Mouse (Mus musculus) kidney, embryonic 16.5 days (tissue): Measurements from ENCODE around the gene Cd2ap. TPM values are rescaled to one million over a fixed set of nuclear protein-coding genes. Genes with fewer than 3 reads are reported as not detected.

Experiments used
- ATAC-seq: fragments of 200-750 bp; cut with Nextera tagmentation; 2 replicates; pipeline ENCODE4 v1.8.0; 2017; ENCODE audit warnings: moderate TSS enrichment; ENCODE audit not compliant: low FRiP score, low TSS enrichment
- H3K27ac ChIP-seq: fragments of 300-500 bp; sonication (generic); 2 replicates; pipeline ENCODE4 v1.5.1; 2014; ENCODE audit warnings: low read length
- H3K27me3 ChIP-seq: fragments of 300-500 bp; sonication (generic); 2 replicates; pipeline ENCODE4 v1.6.1; 2014; ENCODE audit warnings: low read length, control low read depth, mixed read lengths; ENCODE audit not compliant: insufficient read depth
- H3K36me3 ChIP-seq: fragments of 300-500 bp; sonication (generic); 2 replicates; pipeline ENCODE4 v1.6.1; 2014; ENCODE audit warnings: low read length, control low read depth, mixed read lengths; ENCODE audit not compliant: insufficient read depth
- H3K4me1 ChIP-seq: fragments of 300-500 bp; sonication (generic); 2 replicates; pipeline ENCODE4 v1.6.1; 2014; ENCODE audit warnings: low read length, control low read depth, mixed read lengths; ENCODE audit not compliant: insufficient read depth
- H3K4me2 ChIP-seq: fragments of 300-500 bp; sonication (generic); replicated peaks from 2 replicates; pipeline ENCODE4 v1.6.1; 2014; ENCODE audit warnings: low read depth, low read length
- H3K4me3 ChIP-seq: fragments of 300-500 bp; sonication (generic); 2 replicates; pipeline ENCODE4 v1.5.1; 2014; ENCODE audit warnings: mild to moderate bottlenecking, low read length
- H3K9ac ChIP-seq: fragments of 300-500 bp; sonication (generic); replicated peaks from 2 replicates; pipeline ENCODE4 v1.6.1; 2014; ENCODE audit warnings: low read length
- H3K9me3 ChIP-seq: fragments of 300-500 bp; sonication (generic); 2 replicates; pipeline ENCODE4 v1.6.1; 2016; ENCODE audit warnings: low read length, control low read depth
- WGBS: fragments of 180-500 bp; shearing (Covaris S2); extraction: QIAGEN DNeasy Blood & Tissue Kit; methylation state at CpG from one replicate; pipeline ENCODE4 v1.1.7; 2014; 5-methylcytosine and 5-hydroxymethylcytosine counted together
- polyA plus RNA-seq: library from polyadenylated mRNA; unstranded; fragments of >200 nt; fragmentation: Nextera tagmentation; extraction: Ambion mirVana; gene quantifications from 2 replicates; pipeline ENCODE4 v1.2.1, GENCODE M21; 2015

Gene Cd2ap
- polyA plus RNA-seq, 1 experiment from 2014 or later = 28.8 TPM

DNA sequence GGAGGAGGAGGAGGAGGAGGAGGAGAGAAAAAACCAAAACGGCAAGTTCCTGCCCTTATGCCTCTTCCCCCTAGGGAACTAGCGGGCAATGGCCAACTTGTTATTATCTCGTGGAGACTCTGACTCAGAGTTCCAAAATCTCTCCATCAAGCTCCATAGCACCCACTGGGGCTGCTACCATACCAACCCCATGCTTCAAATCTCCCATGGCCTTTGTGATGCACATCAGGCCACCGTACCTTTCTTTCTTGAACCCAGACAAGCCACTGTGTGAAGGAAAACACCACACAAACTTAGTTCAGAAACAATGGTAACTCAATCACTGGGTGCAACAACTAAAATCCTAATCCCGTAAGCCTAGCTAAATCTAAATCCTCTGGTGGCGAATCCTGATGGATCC, 29.5 kb upstream of the Cd2ap start:
- no peak overlapping the region for H3K4me2 ChIP-seq
- H3K27me3 ChIP-seq = no peaks in the 10 kb centered on the region
- no peak for ATAC-seq
- H3K27ac ChIP-seq = no peak overlapping the region
- WGBS = 81% methylated on average over 6 of the region's 6 CpGs
- H3K9ac ChIP-seq = no peak overlapping the region
- H3K36me3 ChIP-seq = no peaks in the 10 kb centered on the region
- no peaks in the 10 kb centered on the region for H3K9me3 ChIP-seq
- no peak overlapping the region for H3K4me3 ChIP-seq
- peaks cover 16% of the 10 kb centered on the region for H3K4me1 ChIP-seq

DNA sequence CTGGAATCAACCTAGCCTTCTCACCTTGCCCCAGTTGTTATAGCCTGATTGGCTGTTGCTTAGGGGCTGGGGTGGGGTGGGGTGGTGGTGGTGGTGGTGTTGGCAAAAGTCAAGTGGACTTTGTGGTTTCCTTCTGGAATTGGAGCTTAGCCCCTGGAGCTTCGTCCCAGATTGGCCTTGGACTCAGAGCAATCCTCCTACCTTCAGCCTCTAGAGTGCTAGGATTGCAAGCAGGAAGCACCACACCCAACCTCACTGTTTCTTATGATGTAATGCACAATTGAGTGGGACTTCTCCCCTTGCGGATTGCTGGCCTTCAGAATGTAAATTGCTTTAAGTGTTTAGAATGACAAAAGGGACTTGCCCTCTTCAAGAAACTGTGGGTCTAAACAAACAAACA, 24.3 kb upstream of the Cd2ap start:
- Histone ChIP-seq H3K27ac (no peak overlapping the region), H3K4me1 (no peaks in the 10 kb centered on the region), H3K36me3 (no peaks in the 10 kb centered on the region), H3K4me2 (no peak overlapping the region), H3K9ac (no peak overlapping the region), H3K27me3 (no peaks in the 10 kb centered on the region), H3K4me3 (no peak overlapping the region), H3K9me3 (peaks cover 11% of the 10 kb centered on the region)
- no peak for ATAC-seq
- 69% methylated on average over 2 of the region's 2 CpGs for WGBS

DNA sequence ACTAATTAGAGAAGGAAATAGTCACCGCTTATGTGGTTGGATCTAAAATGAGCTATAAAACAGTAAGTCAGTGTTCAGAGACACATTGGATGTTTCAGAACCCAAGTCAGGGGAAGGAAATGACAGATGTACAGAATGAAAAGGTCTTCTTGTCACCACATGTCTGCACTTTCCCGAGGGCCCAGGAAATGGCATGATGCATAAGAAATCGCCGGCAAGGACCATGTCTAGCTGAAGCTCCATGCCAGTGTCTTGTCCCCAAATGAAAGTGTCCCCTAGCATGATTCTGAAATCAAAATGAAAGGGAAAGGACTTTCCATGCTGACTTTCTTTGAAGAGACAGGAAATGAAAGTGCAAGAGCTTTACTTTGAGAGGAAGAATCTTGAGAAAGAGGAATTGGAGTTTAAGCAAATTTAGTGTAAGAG, 10.8 kb upstream of the Cd2ap start:
- no peak overlapping the region for H3K27ac ChIP-seq
- no peak overlapping the region for H3K4me2 ChIP-seq
- H3K4me3 ChIP-seq = no peak overlapping the region
- WGBS = 87% methylated on average over 4 of the region's 4 CpGs
- H3K27me3 ChIP-seq = no peaks in the 10 kb centered on the region
- no peak overlapping the region for H3K9ac ChIP-seq
- H3K9me3 ChIP-seq = no peaks in the 10 kb centered on the region
- ATAC-seq = no peak
- no peaks in the 10 kb centered on the region for H3K36me3 ChIP-seq
- 0 out of 2 replicates have a peak, but pooled peaks cover 5% of the 10 kb centered on the region for H3K4me1 ChIP-seq

- peak overlapping the region; percentile 15; the same call in 1 of the 2 replicates for H3K27ac ChIP-seq
- H3K27me3 ChIP-seq = no peaks in the 10 kb centered on the region
- no peak overlapping the region for H3K9ac ChIP-seq
- H3K9me3 ChIP-seq = no peaks in the 10 kb centered on the region
- H3K36me3 ChIP-seq = no peaks in the 10 kb centered on the region
- H3K4me3 ChIP-seq = no peak overlapping the region
- 0 out of 2 replicates have a peak, but pooled peaks cover 5% of the 10 kb centered on the region for H3K4me1 ChIP-seq
- WGBS = 51% methylated on average over 7 of the region's 7 CpGs
- no peak for ATAC-seq
- H3K4me2 ChIP-seq = no peak overlapping the region
Observed at GRCm38 (mm10) chr17:42885091-42885501, 8.6 kb upstream of the Cd2ap start.

DNA sequence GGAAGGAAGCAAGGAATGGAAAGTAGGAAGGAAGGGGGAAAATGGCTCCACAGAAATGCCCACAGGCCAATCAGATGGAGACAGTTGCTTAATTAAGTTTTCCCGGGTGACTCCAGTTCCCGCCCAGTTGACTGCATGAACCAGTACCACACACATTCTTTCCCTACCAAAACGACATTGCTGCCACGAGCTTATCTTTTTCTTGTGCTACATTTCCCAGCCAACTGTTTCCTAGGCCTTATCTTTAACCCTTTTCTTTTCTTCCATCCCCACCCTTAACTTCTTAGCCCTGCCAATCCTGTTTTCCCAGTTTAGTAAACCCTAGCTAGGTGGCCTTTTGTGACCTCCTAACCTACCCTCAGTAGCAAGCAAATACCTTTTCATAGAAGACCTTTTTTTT, 7.9 kb upstream of the Cd2ap start:
- 0 out of 2 replicates have a peak overlapping the region, but pooled peaks have one; percentile 20 for H3K27ac ChIP-seq
- H3K4me2 ChIP-seq = no peak overlapping the region
- 0 out of 2 replicates have a peak, but pooled peaks cover 5% of the 10 kb centered on the region for H3K4me1 ChIP-seq
- no peaks in the 10 kb centered on the region for H3K27me3 ChIP-seq
- H3K9ac ChIP-seq = no peak overlapping the region
- H3K36me3 ChIP-seq = no peaks in the 10 kb centered on the region
- no peak overlapping the region for H3K4me3 ChIP-seq
- ATAC-seq = no peak
- 50% methylated on average over 4 of the region's 4 CpGs for WGBS
- no peaks in the 10 kb centered on the region for H3K9me3 ChIP-seq

- no peaks in the 10 kb centered on the region for H3K9me3 ChIP-seq
- WGBS = 84% methylated on average over 8 of the region's 8 CpGs
- no peak overlapping the region for H3K9ac ChIP-seq
- 0 out of 2 replicates have a peak, but pooled peaks cover 5% of the 10 kb centered on the region for H3K4me1 ChIP-seq
- H3K36me3 ChIP-seq = no peaks in the 10 kb centered on the region
- ATAC-seq = no peak
- no peak overlapping the region for H3K4me2 ChIP-seq
- no peaks in the 10 kb centered on the region for H3K27me3 ChIP-seq
- H3K27ac ChIP-seq = no peak overlapping the region
- no peak overlapping the region for H3K4me3 ChIP-seq
Observed at GRCm38 (mm10) chr17:42883769-42884168, 7.3 kb upstream of the Cd2ap start.

DNA sequence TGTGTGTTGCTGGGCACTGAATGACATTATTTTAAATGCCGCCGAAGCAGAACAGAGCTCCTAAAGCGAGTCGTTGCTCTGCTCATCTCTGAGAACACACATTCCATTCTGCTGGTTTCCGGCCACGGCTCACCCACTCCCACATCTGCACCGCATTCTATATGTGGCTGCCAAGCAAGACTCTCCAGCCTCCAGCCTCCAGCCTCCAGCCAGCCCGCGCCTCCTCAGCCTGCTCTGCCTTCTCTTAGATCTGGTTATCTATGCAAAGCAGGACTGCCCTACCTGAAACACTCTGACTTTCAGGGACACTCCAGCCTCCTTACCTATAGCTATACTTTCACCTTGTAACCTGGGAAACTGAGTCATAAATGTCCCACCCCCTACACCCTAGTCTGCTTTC, 6.8 kb upstream of the Cd2ap start:
- no peaks in the 10 kb centered on the region for H3K9me3 ChIP-seq
- peak; percentile 79 for ATAC-seq
- 23% methylated on average over 9 of the region's 9 CpGs for WGBS
- H3K9ac ChIP-seq = no peak overlapping the region
- 0 out of 2 replicates have a peak overlapping the region, but pooled peaks have one; percentile 10 for H3K4me2 ChIP-seq
- H3K4me3 ChIP-seq = no peak overlapping the region
- H3K27ac ChIP-seq = 0 out of 2 replicates have a peak overlapping the region, but pooled peaks have one; percentile 4
- no peaks in the 10 kb centered on the region for H3K36me3 ChIP-seq
- 0 out of 2 replicates have a peak, but pooled peaks cover 5% of the 10 kb centered on the region for H3K4me1 ChIP-seq
- no peaks in the 10 kb centered on the region for H3K27me3 ChIP-seq

DNA sequence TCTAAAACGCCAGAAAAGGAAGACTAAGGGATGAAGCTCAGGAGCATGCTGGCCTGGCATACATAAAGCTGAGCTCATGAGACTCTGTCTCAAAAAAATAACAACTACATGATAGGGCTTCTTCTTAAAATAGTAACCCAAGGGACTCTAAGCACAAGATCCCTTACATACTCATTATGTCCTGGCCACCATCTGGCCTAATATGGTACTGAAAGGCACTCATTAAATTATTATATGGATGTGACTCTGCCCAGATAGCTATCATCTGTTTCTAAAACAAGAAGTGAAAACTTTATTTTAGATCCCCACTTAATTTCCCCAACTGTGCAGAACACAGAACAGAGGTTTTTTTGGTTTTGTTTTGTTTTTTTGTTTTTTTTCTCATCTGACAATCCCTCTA, 6.4 kb upstream of the Cd2ap start:
- Histone ChIP-seq H3K27ac (no peak overlapping the region), H3K9ac (no peak overlapping the region), H3K4me1 (0 out of 2 replicates have a peak, but pooled peaks cover 5% of the 10 kb centered on the region), H3K36me3 (no peaks in the 10 kb centered on the region), H3K9me3 (no peaks in the 10 kb centered on the region), H3K27me3 (no peaks in the 10 kb centered on the region), H3K4me2 (0 out of 2 replicates have a peak overlapping the region, but pooled peaks have one; percentile 10), H3K4me3 (no peak overlapping the region)
- ATAC-seq = no peak
- 81% methylated on average over 1 of the region's 1 CpGs for WGBS

DNA sequence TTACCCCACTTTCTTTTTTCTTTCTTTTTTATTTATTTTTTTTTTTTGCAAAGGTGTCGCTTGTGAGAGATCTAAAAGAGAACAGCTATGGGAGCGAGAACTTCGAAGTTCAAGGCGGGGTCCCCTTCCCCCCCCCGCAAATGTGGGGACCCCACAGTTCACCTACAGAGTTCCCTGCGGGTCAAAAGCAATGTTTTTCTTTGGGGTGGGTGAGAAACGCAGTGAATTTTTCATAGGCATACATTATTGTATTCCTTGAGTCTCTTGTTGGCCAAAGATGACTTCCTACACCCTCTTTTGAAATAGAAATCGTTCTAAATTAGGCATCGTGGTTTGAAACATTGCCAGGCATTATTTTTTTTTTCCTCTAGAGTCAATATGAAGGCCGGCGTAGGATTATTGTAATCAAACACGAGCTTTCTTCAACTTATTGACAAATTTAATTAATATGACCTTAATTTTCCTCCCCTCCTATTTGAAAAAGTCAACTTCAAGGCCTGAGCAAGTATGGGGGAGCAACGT, 500 bp upstream of the Cd2ap start:
- peak overlapping the region; percentile 99 for H3K9ac ChIP-seq
- H3K4me3 ChIP-seq = peak overlapping the region; percentile 95
- no peak for ATAC-seq

GRCm38 (mm10) chr17:42875571-42876000, 879 bp downstream of the Cd2ap start:
- peaks cover 26% of the 10 kb centered on the region for H3K4me1 ChIP-seq
- H3K36me3 ChIP-seq = no peaks in the 10 kb centered on the region
- no peaks in the 10 kb centered on the region for H3K27me3 ChIP-seq
- H3K27ac ChIP-seq = peak overlapping the region; percentile 98
- no peaks in the 10 kb centered on the region for H3K9me3 ChIP-seq
- H3K9ac ChIP-seq = peak overlapping the region; percentile 99
- peak overlapping the region; percentile 72 for H3K4me2 ChIP-seq
- 0% methylated on average over 17 of the region's 17 CpGs for WGBS
- peak overlapping the region; percentile 95 for H3K4me3 ChIP-seq
- no peak for ATAC-seq

More for the DNA sequence above, 500 bp upstream of the Cd2ap start:
- Histone ChIP-seq H3K9me3 (no peaks in the 10 kb centered on the region), H3K36me3 (no peaks in the 10 kb centered on the region), H3K27me3 (no peaks in the 10 kb centered on the region), H3K4me2 (peak overlapping the region; percentile 72), H3K27ac (peak overlapping the region; percentile 98; the same call in 1 of the 2 replicates), H3K4me1 (peaks cover 24% of the 10 kb centered on the region)
- 31% methylated on average over 13 of the region's 13 CpGs for WGBS
